Mouse (Mus musculus): ENCODE measurements around the gene Gm4353. TPM values are rescaled to one million over a fixed set of nuclear protein-coding genes. Genes with fewer than 3 reads are reported as not detected.
"Not testable (repeated sequence)": the region's sequence is repeated elsewhere in the genome, so short reads cannot be mapped to it uniquely, and the experiment has no call there.

Gm4353 gene
- total RNA-seq (2021): 1 to 10 TPM; 3.1 to 3.6 TPM
- long read RNA-seq, experiment 1: 0 reads
- long read RNA-seq, experiment 2: 0 reads

- DNase-seq (ENCODE audit: low spot score in 2 of 2); intact Hi-C loops (cut with DNase I): not testable (repeated sequence)
Observed at GRCm38 (mm10) chr7:116084366-116084765, at the start of gene Gm4353. Gene Gm4353 (minus strand): TSS chr7:116084635.

GRCm38 (mm10) chr7:116132078-116132477 lies 47.6 kb upstream of the Gm4353 start:
- DNase-seq (ENCODE audit: low spot score in 2 of 2): peak; percentile 82 to 84
- intact Hi-C loops (cut with DNase I): no loop called here

- intact Hi-C loops (cut with DNase I): no loop called here
Observed at GRCm38 (mm10) chr7:116131390-116131789, 47.0 kb upstream of the Gm4353 start.

GRCm38 (mm10) chr7:116129374-116129773 lies 44.9 kb upstream of the Gm4353 start:
- DNase-seq (ENCODE audit: low spot score in 2 of 2): no peak
- intact Hi-C loops (cut with DNase I): no loop called here

More at GRCm38 (mm10) chr7:116131390-116131789, 47.0 kb upstream of the Gm4353 start:
- DNase-seq (ENCODE audit: low spot score in 2 of 2): peak; percentile 45 to 53

GRCm38 (mm10) chr7:116128286-116128685 lies 43.9 kb upstream of the Gm4353 start:
- intact Hi-C loops (cut with DNase I): no loop called here
- DNase-seq (ENCODE audit: low spot score in 2 of 2): no peak

GRCm38 (mm10) chr7:116127052-116127451 lies 42.6 kb upstream of the Gm4353 start:
- no peak for DNase-seq (ENCODE audit: low spot score in 2 of 2)
- intact Hi-C loops (cut with DNase I): no loop called here

- intact Hi-C loops (cut with DNase I): no loop called here
- no peak for DNase-seq (ENCODE audit: low spot score in 2 of 2)
Observed at GRCm38 (mm10) chr7:116125671-116126070, 41.2 kb upstream of the Gm4353 start.

GRCm38 (mm10) chr7:116124057-116124456 lies 39.6 kb upstream of the Gm4353 start:
- no peak for DNase-seq (ENCODE audit: low spot score in 2 of 2)
- intact Hi-C loops (cut with DNase I): no loop called here

- no peak for DNase-seq (ENCODE audit: low spot score in 2 of 2)
- intact Hi-C loops (cut with DNase I): no loop called here
Observed at GRCm38 (mm10) chr7:116123597-116123985, 39.2 kb upstream of the Gm4353 start.

- DNase-seq (ENCODE audit: low spot score in 2 of 2): peak in 1 of 2 experiments; percentile 25
Observed at GRCm38 (mm10) chr7:116122981-116123596, 38.7 kb upstream of the Gm4353 start.

GRCm38 (mm10) chr7:116121202-116121601 lies 36.8 kb upstream of the Gm4353 start:
- intact Hi-C loops (cut with DNase I): no loop called here

More at GRCm38 (mm10) chr7:116122981-116123596, 38.7 kb upstream of the Gm4353 start:
- intact Hi-C loops (cut with DNase I): no loop called here

GRCm38 (mm10) chr7:116120737-116121136 lies 36.3 kb upstream of the Gm4353 start:
- DNase-seq (ENCODE audit: low spot score in 2 of 2): no peak
- intact Hi-C loops (cut with DNase I): no loop called here

More at GRCm38 (mm10) chr7:116121202-116121601, 36.8 kb upstream of the Gm4353 start:
- no peak for DNase-seq (ENCODE audit: low spot score in 2 of 2)

GRCm38 (mm10) chr7:116119306-116119857 lies 34.9 kb upstream of the Gm4353 start:
- no peak for DNase-seq (ENCODE audit: low spot score in 2 of 2)
- intact Hi-C loops (cut with DNase I): no loop called here

GRCm38 (mm10) chr7:116115991-116116390 lies 31.6 kb upstream of the Gm4353 start:
- intact Hi-C loops (cut with DNase I): no loop called here
- DNase-seq (ENCODE audit: low spot score in 2 of 2): no peak

- no peak for DNase-seq (ENCODE audit: low spot score in 2 of 2)
- intact Hi-C loops (cut with DNase I): no loop called here
Observed at GRCm38 (mm10) chr7:116115216-116115930, 30.9 kb upstream of the Gm4353 start.

- DNase-seq (ENCODE audit: low spot score in 2 of 2): no peak
- intact Hi-C loops (cut with DNase I): no loop called here
Observed at GRCm38 (mm10) chr7:116111546-116111945, 27.1 kb upstream of the Gm4353 start.

GRCm38 (mm10) chr7:116110661-116111060 lies 26.2 kb upstream of the Gm4353 start:
- intact Hi-C loops (cut with DNase I): no loop called here
- no peak for DNase-seq (ENCODE audit: low spot score in 2 of 2)

- DNase-seq (ENCODE audit: low spot score in 2 of 2): no peak
- intact Hi-C loops (cut with DNase I): no loop called here
Observed at GRCm38 (mm10) chr7:116103091-116103490, 18.7 kb upstream of the Gm4353 start.

- intact Hi-C loops (cut with DNase I): no loop called here
- no peak for DNase-seq (ENCODE audit: low spot score in 2 of 2)
Observed at GRCm38 (mm10) chr7:116099952-116100528, 15.6 kb upstream of the Gm4353 start.

- intact Hi-C loops (cut with DNase I): no loop called here
- no peak for DNase-seq (ENCODE audit: low spot score in 2 of 2)
Observed at GRCm38 (mm10) chr7:116093466-116093850, 9.0 kb upstream of the Gm4353 start.

Measured in left cerebral cortex, postnatal 14 days (tissue).